10 mouse cellular contexts compared by ENCODE assay signal in genomic region chr9:56738261-56739171, GRCm38 (mm10). TPM values are rescaled to one million over a fixed set of nuclear protein-coding genes. Genes with fewer than 3 reads are reported as not detected.
DNase-seq lines count a peak whose midpoint lies in the region; ATAC-seq and TF ChIP-seq lines count a peak whose summit lies in the region.
"Had no signal": no experiment of that assay in that cellular context is flagged by ENCODE, and none has a peak within 500 bp of the region (broad histone marks: within the 10 kb centered on the region; RNA-seq: fewer than 3 reads in every experiment).

No protein-coding gene starts in this region.

- no peak overlapping the region for H3K4me2 ChIP-seq in heart, embryonic 12.5 days
- H3K4me2 ChIP-seq in heart, postnatal 0 days (ENCODE audit: low read depth, low read length): no peak overlapping the region
- no peak overlapping the region for H3K4me2 ChIP-seq in liver, embryonic 11.5 days
- H3K4me2 ChIP-seq: heart, embryonic 15.5 days; neural tube, embryonic 12.5 days had no signal

- no peaks in the 10 kb centered on the region for H3K36me3 ChIP-seq in heart, embryonic 12.5 days
- H3K36me3 ChIP-seq in heart, postnatal 0 days (replicated peaks; ENCODE audit: control insufficient read depth, insufficient read depth, low read length): no peaks in the 10 kb centered on the region
- H3K36me3 ChIP-seq in liver, embryonic 11.5 days (ENCODE audit: control insufficient read depth, insufficient read depth, low read length): no peaks in the 10 kb centered on the region
- H3K36me3 ChIP-seq: heart, embryonic 15.5 days; neural tube, embryonic 12.5 days had no signal

- no peak for TF ChIP-seq EP300 in heart, postnatal 0 days (IDR thresholded peaks at IDR 0.05; ENCODE audit: low read depth)

- H3K9ac ChIP-seq in heart, embryonic 12.5 days: no peak overlapping the region
- H3K9ac ChIP-seq in heart, postnatal 0 days (replicated peaks; ENCODE audit: low read depth, low read length): no peak overlapping the region
- no peak overlapping the region for H3K9ac ChIP-seq in liver, embryonic 11.5 days (ENCODE audit: low read depth, low read length)
- H3K9ac ChIP-seq: heart, embryonic 15.5 days; neural tube, embryonic 12.5 days had no signal

- DNase-seq in heart, adult 18-20 months: peak; percentile 22 to 62
- peak; percentile 36 for DNase-seq in A20 (ENCODE audit: low read depth, low spot score)
- peak; percentile 93 for DNase-seq in brain, embryonic 14.5 days (ENCODE audit: low read depth)
- peak; percentile 27 for DNase-seq in heart, postnatal 0 days (ENCODE audit: low spot score)
- DNase-seq in liver, embryonic 11.5 days (ENCODE audit: low spot score): peak; percentile 69
- peak; percentile 58 for DNase-seq in ovary, postnatal 14 days (ENCODE audit: low spot score)
- no peak for DNase-seq in natural killer cell, adult 2 months (ENCODE audit: low spot score in 2 of 2)

- H3K27me3 ChIP-seq in heart, embryonic 12.5 days (replicated peaks): peaks cover 9% of the 10 kb centered on the region
- 0 out of 2 replicates have a peak, but pooled peaks cover 7% of the 10 kb centered on the region for H3K27me3 ChIP-seq in heart, postnatal 0 days (ENCODE audit: control insufficient read depth, insufficient read depth, low read length)
- no peaks in the 10 kb centered on the region for H3K27me3 ChIP-seq in liver, embryonic 11.5 days (replicated peaks; ENCODE audit: control insufficient read depth, insufficient read depth, low read length)
- H3K27me3 ChIP-seq: neural tube, embryonic 12.5 days had no signal

- TF ChIP-seq POLR2A in brain, embryonic 14.5 days (IDR thresholded peaks at IDR 0.05; ENCODE audit: borderline replicate concordance, extremely low read depth, insufficient read depth, insufficient read length, poor library complexity, severe bottlenecking): no peak

- no peak for ATAC-seq in heart, embryonic 12.5 days (ENCODE audit: insufficient number of reproducible peaks, low FRiP score)
- no peak for ATAC-seq in heart, postnatal 0 days (ENCODE audit: insufficient read depth, low read depth)
- no peak for ATAC-seq in liver, embryonic 11.5 days (replicated peaks; ENCODE audit: low FRiP score)

- TF ChIP-seq CTCF in brain, embryonic 14.5 days (IDR thresholded peaks at IDR 0.05; ENCODE audit: borderline replicate concordance, extremely low read depth, insufficient read depth, insufficient read length): no peak
- no peak for TF ChIP-seq CTCF in heart, postnatal 0 days (IDR thresholded peaks at IDR 0.05; ENCODE audit: low read depth)

- WGBS in heart, embryonic 12.5 days: 44% methylated on average over 9 of the region's 9 CpGs
- WGBS in heart, postnatal 0 days: 37% methylated on average over 9 of the region's 9 CpGs
- 42% methylated on average over 9 of the region's 9 CpGs for WGBS in liver, embryonic 11.5 days

- H3K27ac ChIP-seq in heart, embryonic 12.5 days (ENCODE audit: poor library complexity, severe bottlenecking): no peak overlapping the region
- no peak overlapping the region for H3K27ac ChIP-seq in heart, postnatal 0 days (ENCODE audit: low read depth)
- H3K27ac ChIP-seq in liver, embryonic 11.5 days (ENCODE audit: low read depth, low read length): no peak overlapping the region
- H3K27ac ChIP-seq: heart, embryonic 15.5 days; neural tube, embryonic 12.5 days had no signal

- H3K4me1 ChIP-seq in heart, embryonic 12.5 days (replicated peaks): no peaks in the 10 kb centered on the region
- no peaks in the 10 kb centered on the region for H3K4me1 ChIP-seq in heart, postnatal 0 days (ENCODE audit: control insufficient read depth, insufficient read depth)
- H3K4me1 ChIP-seq in liver, embryonic 11.5 days (replicated peaks; ENCODE audit: control insufficient read depth, insufficient read depth, low read length): no peaks in the 10 kb centered on the region
- H3K4me1 ChIP-seq: heart, embryonic 15.5 days; neural tube, embryonic 12.5 days had no signal

- H3K4me3 ChIP-seq in heart, embryonic 12.5 days: no peak overlapping the region
- H3K4me3 ChIP-seq in heart, postnatal 0 days (ENCODE audit: low read depth, low read length): no peak overlapping the region
- no peak overlapping the region for H3K4me3 ChIP-seq in liver, embryonic 11.5 days (ENCODE audit: low read depth, low read length)
- H3K4me3 ChIP-seq: heart, embryonic 15.5 days; neural tube, embryonic 12.5 days had no signal

- H3K9me3 ChIP-seq in heart, embryonic 12.5 days (replicated peaks): no peaks in the 10 kb centered on the region
- no peaks in the 10 kb centered on the region for H3K9me3 ChIP-seq in heart, postnatal 0 days (replicated peaks; ENCODE audit: control insufficient read depth, low read length)
- no peaks in the 10 kb centered on the region for H3K9me3 ChIP-seq in liver, embryonic 11.5 days (ENCODE audit: control insufficient read depth, low read length)
- H3K9me3 ChIP-seq: heart, embryonic 15.5 days; neural tube, embryonic 12.5 days had no signal

RNA-seq across cellular contexts. Expression of gene Lingo1, which starts 57.8 kb away (rescaled TPM):
- 1 to 10 TPM; 1.0 to 1.1 TPM for total RNA-seq in heart, adult 18-20 months (2021)
- 1.8 and 2.4 TPM in 2 replicates for polyA plus RNA-seq in heart, embryonic 12.5 days (2016; fragmentation: Nextera tagmentation; extraction: Ambion mirVana)
- polyA plus RNA-seq in brain, embryonic 14.5 days (2012; rRNA removed): 143 and 205 TPM in 2 replicates
- 0.93 and 2.4 TPM in 2 replicates for total RNA-seq in heart, postnatal 0 days (2014; rRNA removed; ENCODE audit: low replicate concordance)
- polyA plus RNA-seq in heart, postnatal 0 days (2015; fragmentation: Nextera tagmentation; extraction: Ambion mirVana): 0.66 and 1.1 TPM in 2 replicates
- polyA plus RNA-seq in liver, embryonic 11.5 days (2014; fragmentation: Nextera tagmentation; extraction: Ambion mirVana): 2.0 and 2.6 TPM in 2 replicates

Comparison
In these comparisons a context has a peak if more than half of its experiments do, and no peak if none do; other contexts are left out.
1. DNase-seq: peak in heart, adult 18-20 months (2 of 2), A20 (single experiment), brain, embryonic 14.5 days (single experiment), heart, postnatal 0 days (single experiment), liver, embryonic 11.5 days (single experiment) and ovary, postnatal 14 days (single experiment); none in natural killer cell, adult 2 months (0 of 2).
2. RNA of gene Lingo1, which starts 57.8 kb away (polyA plus RNA-seq): 143 to 205 TPM in brain, embryonic 14.5 days; 2.0 to 2.6 TPM in liver, embryonic 11.5 days, 1.8 to 2.4 TPM in heart, embryonic 12.5 days and 0.66 to 1.1 TPM in heart, postnatal 0 days; every median in the first group is over 10 times any median in the second.